Mouse (Mus musculus): ENCODE measurements at regions not wholly inside any gene's neighbourhood (a gene's known extent, or its start where the extent isn't known, plus 50 kb on each side); places are given as distances from the start of the nearest gene placed in this dataset.
A peak's percentile ranks its signal among the peaks of the same experiment; 100 is the strongest.
"Not testable (repeated sequence)": the region's sequence is repeated elsewhere in the genome, so short reads cannot be mapped to it uniquely, and the experiment has no call there.

DNA sequence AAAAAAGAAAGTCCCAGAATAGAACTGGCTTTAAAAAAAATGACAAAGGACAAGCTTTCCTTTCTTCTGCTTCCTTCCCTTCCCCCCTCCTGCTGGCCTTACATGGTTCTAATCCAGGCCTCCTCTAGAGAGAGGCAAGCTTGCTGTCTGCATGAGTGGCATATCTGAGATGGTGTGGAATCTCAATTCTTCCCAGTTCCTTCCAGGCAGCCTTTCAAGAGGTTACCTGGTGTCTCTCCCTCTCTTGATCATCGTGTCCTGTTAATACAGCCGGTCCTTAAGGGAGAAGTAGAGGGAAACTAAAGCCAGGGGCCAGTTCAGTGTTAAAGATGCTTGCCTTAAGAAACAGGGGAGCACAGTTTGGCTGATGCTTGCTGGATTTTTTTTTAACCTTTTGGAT is 607.1 kb upstream of the Clint1 start:
- no peak for DNase-seq

- no peak for DNase-seq
Observed at GRCm38 (mm10) chr11:45256019-45256418, 595.8 kb upstream of the Clint1 start.

DNA sequence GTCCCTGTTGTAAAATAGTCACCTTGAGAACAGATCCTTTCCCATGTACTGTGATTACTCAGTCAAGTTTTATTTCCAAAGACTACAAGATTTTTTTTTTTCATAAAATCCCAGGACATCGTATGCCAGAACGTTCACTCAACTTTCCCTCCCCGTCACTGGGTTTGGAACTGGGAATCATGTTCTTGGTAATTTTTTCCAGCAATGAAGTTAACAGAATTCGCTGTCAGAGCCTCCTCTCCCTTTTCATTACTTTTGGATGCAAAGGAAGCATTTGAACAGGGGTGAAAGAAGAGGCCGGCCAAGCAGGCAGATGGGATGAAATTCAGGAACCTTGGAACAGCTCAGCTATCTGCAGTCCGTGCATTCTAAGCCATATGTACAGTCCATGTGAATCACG is 589.7 kb upstream of the Clint1 start:
- no peak for DNase-seq

DNA sequence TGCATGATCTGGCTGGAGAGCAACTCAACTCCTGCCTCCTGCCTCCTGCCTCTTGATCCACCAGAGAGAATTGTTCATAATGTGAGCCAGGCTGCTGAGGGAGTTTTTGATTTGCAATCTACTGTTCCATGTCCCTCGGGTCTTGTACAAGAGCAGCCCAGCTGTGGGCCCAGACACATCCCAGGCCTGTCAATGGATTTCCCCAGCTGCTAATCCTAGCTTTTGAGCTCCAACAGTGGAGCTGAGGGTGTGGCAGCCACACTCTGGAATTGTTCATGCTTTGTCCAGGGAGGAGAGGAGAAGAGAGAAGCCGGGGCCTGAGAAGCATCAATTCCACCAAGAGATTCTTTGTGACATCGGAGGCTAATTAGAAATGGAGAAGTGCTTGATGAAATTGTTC is 587.9 kb upstream of the Clint1 start:
- no peak for DNase-seq

DNA sequence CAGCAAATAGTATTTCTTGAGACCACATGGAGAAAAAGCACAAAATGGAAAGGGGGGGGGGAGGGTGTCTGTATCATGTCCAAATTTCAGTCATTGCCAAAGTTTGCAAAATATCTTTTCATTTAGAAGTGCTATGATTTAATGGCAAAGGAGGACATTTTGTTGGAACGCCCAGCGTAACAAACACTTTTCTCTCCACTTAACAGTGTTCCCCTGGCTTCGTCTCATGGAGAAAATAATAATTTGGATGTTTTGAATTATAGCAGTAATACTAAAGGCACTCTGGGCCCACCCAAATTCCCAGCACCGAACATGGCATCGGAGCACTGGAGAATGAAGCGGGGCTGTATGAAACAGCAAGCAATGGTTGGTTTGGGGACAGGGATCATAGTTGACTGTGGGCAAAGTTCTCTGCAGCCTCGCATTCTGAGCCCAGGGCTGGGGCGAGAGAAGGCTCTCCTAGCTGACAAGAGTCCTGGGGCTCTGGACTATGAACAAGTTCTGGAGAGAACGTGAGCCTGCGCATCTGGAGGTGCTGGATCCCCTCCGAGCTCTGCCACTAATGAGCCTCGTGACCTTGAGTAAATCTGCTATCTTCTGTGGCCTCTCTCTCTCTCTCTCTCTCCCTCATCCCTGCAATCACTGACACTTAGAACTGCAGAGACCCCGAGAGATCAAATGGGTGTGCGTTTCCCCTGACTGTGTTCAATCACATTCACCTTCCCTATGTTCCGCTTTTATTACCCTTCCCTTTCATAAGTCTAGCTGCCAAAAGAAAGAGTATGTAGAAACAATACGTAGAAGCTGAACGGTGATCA is 586.5 kb upstream of the Clint1 start:
- DNase-seq = peak; percentile 13

DNA sequence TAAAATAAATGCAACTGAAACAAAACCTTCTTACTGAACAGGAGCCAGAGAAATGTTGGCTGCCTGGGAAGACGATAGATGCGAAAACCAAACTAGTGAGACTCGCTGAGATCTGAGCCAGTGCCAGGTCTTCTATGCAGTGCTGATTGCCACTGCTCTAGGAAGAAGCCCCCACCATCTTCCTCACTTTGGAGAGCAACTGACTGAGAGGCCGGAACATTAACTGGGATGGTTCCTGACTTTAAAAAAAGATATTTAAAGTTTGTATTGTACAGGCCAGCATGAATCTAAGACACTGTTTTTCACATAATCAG is 585.9 kb upstream of the Clint1 start:
- no peak for DNase-seq

GRCm38 (mm10) chr11:45269215-45269614 is 582.6 kb upstream of the Clint1 start:
- no peak for DNase-seq

- DNase-seq = no peak
Observed at GRCm38 (mm10) chr11:45271206-45271605, 580.6 kb upstream of the Clint1 start.

GRCm38 (mm10) chr11:45274446-45275119 is 577.3 kb upstream of the Clint1 start:
- DNase-seq = no peak

- DNase-seq = no peak
Observed at GRCm38 (mm10) chr11:45275170-45275569, 576.7 kb upstream of the Clint1 start.

DNA sequence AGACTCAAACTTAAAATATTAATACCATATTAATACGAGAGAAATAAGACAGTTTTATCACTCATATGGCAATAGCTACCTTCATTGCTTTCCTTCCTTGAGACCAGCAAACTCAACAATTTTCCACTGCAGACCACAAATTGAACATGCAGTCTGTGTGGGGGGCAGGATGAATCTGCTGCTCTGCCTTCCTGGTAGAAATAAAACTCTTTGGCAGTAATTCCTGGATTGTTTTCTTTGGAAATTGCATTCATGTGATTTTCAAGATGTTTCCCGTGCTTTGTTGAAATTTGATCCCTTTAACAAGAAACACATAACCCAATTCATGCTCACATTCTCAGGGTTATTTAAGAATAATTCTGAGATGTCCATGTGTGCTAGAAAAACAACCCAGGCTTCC is 555.1 kb upstream of the Clint1 start:
- DNase-seq = no peak

DNA sequence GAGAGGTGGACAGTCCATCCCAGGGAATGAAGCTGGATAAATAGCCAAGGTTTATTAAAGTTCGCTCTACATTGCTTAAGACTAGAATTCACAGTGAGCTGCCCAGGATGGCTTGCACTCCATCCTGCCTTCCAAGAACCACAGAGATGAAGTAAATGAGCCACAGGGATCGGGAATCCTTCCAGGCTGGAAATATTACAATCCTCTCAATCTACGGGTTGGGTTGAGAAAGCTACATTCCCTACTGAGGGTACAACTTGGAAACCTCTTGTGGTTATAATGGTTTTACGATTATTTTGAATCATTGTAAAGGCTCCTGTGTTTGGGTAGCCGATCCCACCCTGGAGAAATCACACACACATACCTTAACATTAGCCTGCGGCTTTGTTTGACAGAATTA is 539.9 kb upstream of the Clint1 start:
- DNase-seq = no peak

DNA sequence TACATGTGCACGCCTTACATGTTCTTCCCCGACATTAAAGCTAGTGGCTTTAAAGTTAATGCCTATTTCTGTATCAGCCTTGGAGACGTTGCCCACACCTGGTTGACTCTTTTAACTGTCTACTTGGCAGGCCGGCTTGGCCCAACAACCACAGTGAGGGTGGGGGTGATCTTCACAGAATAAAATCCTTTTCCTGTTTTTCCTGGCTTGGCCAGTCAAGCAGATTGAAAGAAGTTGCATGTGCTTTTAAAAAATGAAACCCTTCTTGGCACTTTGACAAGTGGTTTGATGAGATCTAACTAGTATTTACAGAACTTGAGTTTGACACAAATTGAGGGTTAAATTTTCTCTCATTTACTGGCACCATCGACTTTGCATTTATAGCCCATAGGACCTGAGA is 528.1 kb upstream of the Clint1 start:
- peak; percentile 1 for DNase-seq

DNA sequence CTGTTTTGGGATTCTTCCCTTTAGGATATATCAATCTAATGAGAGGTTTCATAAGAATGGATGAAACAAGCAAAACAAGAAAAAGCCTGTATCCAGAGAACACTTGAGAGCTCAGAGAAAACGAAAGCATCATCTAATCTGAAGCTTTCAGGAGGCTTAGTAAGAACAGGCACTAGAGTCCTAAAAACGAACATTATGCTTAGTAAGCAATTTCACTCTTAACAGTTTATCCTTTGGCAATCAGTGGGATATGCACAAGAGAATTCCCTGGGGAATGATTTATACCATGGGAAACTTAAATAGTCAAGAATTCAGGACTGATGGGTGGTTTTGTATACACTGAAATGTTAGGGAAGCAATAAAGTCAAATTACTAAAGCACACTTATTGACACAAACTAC is 521.5 kb upstream of the Clint1 start:
- DNase-seq = no peak

DNA sequence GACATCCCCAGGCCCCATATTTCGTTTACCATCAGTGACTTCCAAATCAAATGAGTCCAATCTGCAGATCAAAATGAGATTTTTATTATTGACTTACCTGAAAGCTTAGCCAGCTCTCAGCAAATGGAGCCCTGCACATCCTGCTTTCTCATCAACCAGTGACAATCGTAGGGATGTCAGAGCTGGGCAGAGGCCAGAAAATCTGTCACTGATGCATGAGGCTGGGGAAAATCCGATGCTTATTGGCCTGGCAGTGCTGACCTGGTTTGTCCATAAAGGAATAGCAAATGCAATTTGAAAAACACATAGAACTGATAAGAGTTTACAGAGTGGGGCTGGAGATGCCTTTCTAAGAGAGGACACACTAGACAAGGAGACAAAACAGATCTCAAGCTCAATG is 518.1 kb upstream of the Clint1 start:
- DNase-seq = no peak

DNA sequence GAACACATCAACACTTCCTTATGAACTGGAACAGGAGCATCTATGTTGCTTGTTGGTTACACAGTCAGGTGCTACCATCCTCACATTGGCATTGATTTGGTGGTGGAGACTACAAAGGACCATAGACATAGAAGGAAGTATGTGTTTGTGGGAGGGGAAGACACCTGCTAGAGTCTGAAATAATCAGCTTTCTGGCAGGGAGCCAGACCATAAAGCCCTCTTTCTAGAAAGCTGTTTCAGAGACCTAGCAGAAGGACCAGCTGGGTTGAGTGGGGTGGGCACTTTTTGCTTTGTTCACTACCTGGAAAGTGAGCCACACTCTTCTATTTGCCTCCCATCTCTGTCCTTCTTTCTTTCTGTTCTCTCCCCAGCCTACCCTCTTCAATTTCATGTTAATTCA is 502.5 kb upstream of the Clint1 start:
- DNase-seq = no peak

- DNase-seq = no peak
Observed at GRCm38 (mm10) chr11:45365343-45365742, 486.5 kb upstream of the Clint1 start.

- no peak for DNase-seq
Observed at GRCm38 (mm10) chr11:45389243-45390146, 462.4 kb upstream of the Clint1 start.

GRCm38 (mm10) chr11:45396009-45396408 is 455.8 kb upstream of the Clint1 start:
- DNase-seq = peak; percentile 27

DNA sequence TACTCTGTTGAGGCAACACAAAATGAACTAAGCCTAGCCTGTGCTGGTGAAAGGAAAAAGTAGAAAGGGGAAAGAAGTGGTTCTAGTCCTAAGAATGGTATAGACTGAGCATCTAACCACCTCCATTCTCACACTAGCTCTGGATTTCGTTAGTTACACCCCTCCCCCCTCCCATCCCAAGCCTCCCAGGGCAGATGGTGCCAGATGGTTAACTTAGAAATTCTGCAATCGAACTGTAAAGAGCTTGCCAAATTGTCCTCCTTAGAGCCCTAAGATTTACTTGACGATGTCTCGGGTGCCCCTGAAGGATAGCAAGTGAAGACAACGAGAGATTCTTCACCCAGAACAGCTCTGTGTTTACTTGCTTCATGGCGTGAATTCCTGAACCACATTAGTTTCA is 453.7 kb upstream of the Clint1 start:
- no peak for DNase-seq

GRCm38 (mm10) chr11:45404377-45405029 is 447.3 kb upstream of the Clint1 start:
- no peak for DNase-seq

DNA sequence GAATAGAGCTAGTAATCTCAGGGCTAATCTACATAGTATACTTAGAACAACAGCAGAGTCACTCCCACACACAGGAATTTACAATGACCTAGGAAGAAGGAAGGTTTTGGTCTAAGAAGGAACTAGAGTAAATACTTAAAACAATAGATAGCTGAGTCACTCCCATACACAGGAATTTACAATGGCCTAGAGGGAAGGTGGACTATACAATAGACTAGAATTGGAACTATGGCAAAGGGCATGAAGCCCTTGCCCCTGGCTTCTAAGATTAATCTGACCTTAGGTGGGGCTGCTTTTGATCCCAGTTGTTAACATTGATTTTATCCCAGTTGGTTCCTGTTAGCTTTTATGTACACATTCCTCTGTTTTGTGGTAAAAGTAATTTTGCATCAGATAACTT is 427.8 kb upstream of the Clint1 start:
- DNase-seq = not testable (repeated sequence)

Data from kidney, postnatal 14 days (tissue).